ENCODE assay signal across 27 mouse cellular contexts in the genomic region with DNA sequence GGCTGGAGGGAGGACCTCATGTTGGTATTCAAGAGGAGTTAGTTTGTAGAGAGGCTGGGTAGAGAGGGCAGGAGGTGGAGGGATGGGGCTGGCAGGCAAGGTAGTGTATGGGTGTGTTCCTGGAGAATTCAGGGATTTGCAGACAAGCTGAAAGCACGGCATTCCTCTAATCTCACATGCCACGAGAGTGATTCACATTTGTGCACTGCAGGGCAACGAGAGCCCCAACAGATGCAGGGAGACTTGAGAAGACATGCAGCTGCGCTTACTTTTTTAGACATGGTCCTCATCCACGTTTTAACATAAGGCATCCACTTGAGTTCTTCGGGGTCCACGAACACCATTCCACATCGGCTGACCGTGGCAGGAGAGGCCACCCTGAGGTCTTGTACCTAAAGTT.
DNase-seq lines count a peak whose midpoint lies in the region; ATAC-seq and TF ChIP-seq lines count a peak whose summit lies in the region.
"Had no signal": no experiment of that assay in that cellular context is flagged by ENCODE, and none has a peak within 500 bp of the region (broad histone marks: within the 10 kb centered on the region; RNA-seq: fewer than 3 reads in every experiment).

No protein-coding gene starts in this region.

- H3K36me3 ChIP-seq in embryonic facial prominence, embryonic 14.5 days (ENCODE audit: control insufficient read depth, insufficient read depth, low read length): no peaks in the 10 kb centered on the region
- H3K36me3 ChIP-seq in embryonic facial prominence, embryonic 10.5 days (replicated peaks): no peaks in the 10 kb centered on the region
- H3K36me3 ChIP-seq in limb, embryonic 13.5 days: no peaks in the 10 kb centered on the region
- H3K36me3 ChIP-seq in limb, embryonic 10.5 days: no peaks in the 10 kb centered on the region
- H3K36me3 ChIP-seq: embryonic facial prominence, embryonic 13.5 days; forebrain, embryonic 15.5 days; G1E; heart, embryonic 12.5 days; heart, embryonic 15.5 days had no signal

- no peak overlapping the region for H3K9ac ChIP-seq in embryonic facial prominence, embryonic 14.5 days (ENCODE audit: low read depth, low read length)
- H3K9ac ChIP-seq in limb, embryonic 13.5 days: no peak overlapping the region
- H3K9ac ChIP-seq: embryonic facial prominence, embryonic 13.5 days; forebrain, embryonic 15.5 days; heart, embryonic 12.5 days; heart, embryonic 15.5 days; hindbrain, embryonic 14.5 days had no signal

- intact Hi-C loops in left cerebral cortex, postnatal 14 days (cut with DNase I): no loop called here

- POLR2A ChIA-PET in Patski (lab: Charles Lee): no interaction called here

- peak; percentile 46 for DNase-seq in embryonic facial prominence, embryonic 14.5 days (ENCODE audit: low spot score)
- no peak for DNase-seq in embryonic facial prominence, embryonic 10.5 days (ENCODE audit: low spot score)
- DNase-seq in limb, embryonic 10.5 days (ENCODE audit: low spot score): no peak
- DNase-seq in Patski (ENCODE audit: low read depth, low spot score): no peak
- no peak for DNase-seq in embryo, embryonic 10 days (ENCODE audit: low spot score)
- no peak for DNase-seq in left cerebral cortex, postnatal 14 days (ENCODE audit: low spot score in 2 of 2)
- DNase-seq: adrenal gland, adult 8-10 months; adrenal gland, postnatal 25 days; B cell, adult 2 months; cerebellum, adult 18-20 months; cerebellum, adult 9-10 months; cerebellum, postnatal 14 days; gastrocnemius, postnatal 25 days; heart, postnatal 10 days; heart, postnatal 36 days had no signal

- no peaks in the 10 kb centered on the region for H3K4me1 ChIP-seq in embryonic facial prominence, embryonic 14.5 days (ENCODE audit: control insufficient read depth, insufficient read depth, low read length)
- H3K4me1 ChIP-seq in embryonic facial prominence, embryonic 10.5 days: no peaks in the 10 kb centered on the region
- H3K4me1 ChIP-seq in limb, embryonic 13.5 days: no peaks in the 10 kb centered on the region
- no peaks in the 10 kb centered on the region for H3K4me1 ChIP-seq in limb, embryonic 10.5 days
- H3K4me1 ChIP-seq: embryonic facial prominence, embryonic 13.5 days; forebrain, embryonic 15.5 days; heart, embryonic 12.5 days; heart, embryonic 15.5 days had no signal

- 69% methylated on average over 9 of the region's 9 CpGs for WGBS in embryonic facial prominence, embryonic 14.5 days
- WGBS in embryonic facial prominence, embryonic 10.5 days: 85% methylated on average over 9 of the region's 9 CpGs
- 76% methylated on average over 9 of the region's 9 CpGs for WGBS in limb, embryonic 13.5 days
- 85% methylated on average over 9 of the region's 9 CpGs for WGBS in limb, embryonic 10.5 days

- no peak overlapping the region for H3K27ac ChIP-seq in embryonic facial prominence, embryonic 14.5 days (replicated peaks; ENCODE audit: low read depth, low read length)
- no peak overlapping the region for H3K27ac ChIP-seq in embryonic facial prominence, embryonic 10.5 days (replicated peaks)
- H3K27ac ChIP-seq in limb, embryonic 13.5 days: no peak overlapping the region
- no peak overlapping the region for H3K27ac ChIP-seq in limb, embryonic 10.5 days
- H3K27ac ChIP-seq: embryonic facial prominence, embryonic 13.5 days; forebrain, embryonic 15.5 days; heart, embryonic 15.5 days; hindbrain, embryonic 14.5 days; hindbrain, postnatal 0 days had no signal

- ATAC-seq in embryonic facial prominence, embryonic 14.5 days (ENCODE audit: low read depth): no peak
- ATAC-seq in limb, embryonic 13.5 days (ENCODE audit: low FRiP score, low read depth): 0 out of 2 replicates have a peak, but pooled peaks have one; percentile 15
- peak; percentile 35 for ATAC-seq in Patski
- ATAC-seq: activated CD4-positive, CD25-positive, alpha-beta regulatory T cell, adult 4 months; forebrain, embryonic 15.5 days; hindbrain, postnatal 0 days; inflammation-experienced regulatory T-cells, adult 6 months; intestine, embryonic 16.5 days had no signal

- in situ Hi-C loops in Patski (cut with MboI; ENCODE audit: low pct_unique_long_range_greater_than_20kb): no loop called here

- H3K4me2 ChIP-seq in embryonic facial prominence, embryonic 14.5 days (ENCODE audit: low read depth, low read length): no peak overlapping the region
- H3K4me2 ChIP-seq in limb, embryonic 13.5 days (replicated peaks): no peak overlapping the region
- H3K4me2 ChIP-seq: embryonic facial prominence, embryonic 13.5 days; forebrain, embryonic 15.5 days; heart, embryonic 12.5 days; heart, embryonic 15.5 days; hindbrain, embryonic 14.5 days had no signal

- TF ChIP-seq CTCF in Patski (IDR thresholded peaks at IDR 0.05): no peak

- H3K27me3 ChIP-seq in embryonic facial prominence, embryonic 14.5 days (replicated peaks; ENCODE audit: control insufficient read depth, insufficient read depth, low read length): no peaks in the 10 kb centered on the region
- H3K27me3 ChIP-seq in embryonic facial prominence, embryonic 10.5 days (replicated peaks; ENCODE audit: low read depth, poor library complexity, severe bottlenecking): no peaks in the 10 kb centered on the region
- no peaks in the 10 kb centered on the region for H3K27me3 ChIP-seq in limb, embryonic 13.5 days
- no peaks in the 10 kb centered on the region for H3K27me3 ChIP-seq in limb, embryonic 10.5 days (ENCODE audit: low read depth, poor library complexity, severe bottlenecking)
- H3K27me3 ChIP-seq in Patski: no peaks in the 10 kb centered on the region
- H3K27me3 ChIP-seq: CH12.LX; embryonic facial prominence, embryonic 13.5 days; forebrain, embryonic 15.5 days; heart, embryonic 12.5 days; heart, embryonic 15.5 days had no signal

- no peaks in the 10 kb centered on the region for H3K9me3 ChIP-seq in embryonic facial prominence, embryonic 14.5 days (ENCODE audit: control insufficient read depth, low read length)
- H3K9me3 ChIP-seq in embryonic facial prominence, embryonic 10.5 days: no peaks in the 10 kb centered on the region
- no peaks in the 10 kb centered on the region for H3K9me3 ChIP-seq in limb, embryonic 13.5 days
- H3K9me3 ChIP-seq in limb, embryonic 10.5 days (replicated peaks): no peaks in the 10 kb centered on the region
- H3K9me3 ChIP-seq: embryonic facial prominence, embryonic 13.5 days; forebrain, embryonic 15.5 days; G1E; heart, embryonic 12.5 days; heart, embryonic 15.5 days had no signal

- CTCF ChIA-PET in Patski (lab: Charles Lee): no interaction called here

- no peak overlapping the region for H3K4me3 ChIP-seq in embryonic facial prominence, embryonic 14.5 days (ENCODE audit: low read depth, low read length)
- no peak overlapping the region for H3K4me3 ChIP-seq in embryonic facial prominence, embryonic 10.5 days
- H3K4me3 ChIP-seq in limb, embryonic 13.5 days: no peak overlapping the region
- H3K4me3 ChIP-seq in limb, embryonic 10.5 days: no peak overlapping the region
- H3K4me3 ChIP-seq: embryonic facial prominence, embryonic 13.5 days; forebrain, embryonic 15.5 days; heart, embryonic 12.5 days; heart, embryonic 15.5 days had no signal
